Comparison of ENCODE assay signal across 36 mouse cellular contexts in the genomic region with DNA sequence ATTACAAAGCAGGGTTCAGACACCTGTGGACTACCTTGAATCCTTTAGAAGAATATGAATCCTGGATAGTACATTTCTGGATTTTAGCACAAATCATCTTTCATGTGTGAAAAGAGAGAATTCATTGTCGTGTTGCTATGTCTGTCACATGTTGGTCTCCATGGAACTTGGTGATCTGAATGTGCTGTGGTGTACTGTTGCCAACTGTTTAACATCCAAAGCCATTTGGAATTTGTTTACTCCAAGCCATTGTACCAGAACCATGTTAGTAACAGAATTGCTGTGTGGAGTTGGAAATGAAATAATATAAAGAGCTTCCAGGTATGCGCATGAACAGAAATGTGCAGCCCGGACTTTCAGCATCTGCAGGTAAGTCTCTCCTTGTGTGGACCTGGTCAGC. TPM values are rescaled to one million over a fixed set of nuclear protein-coding genes. Genes with fewer than 3 reads are reported as not detected.
"Had no signal": no experiment of that assay in that cellular context is flagged by ENCODE, and none has a peak within 500 bp of the region (broad histone marks: within the 10 kb centered on the region; RNA-seq: fewer than 3 reads in every experiment).

No protein-coding gene starts in this region.

- H3K9ac ChIP-seq: limb, embryonic 12.5 days; limb, embryonic 13.5 days; limb, embryonic 15.5 days; liver, embryonic 12.5 days; liver, embryonic 13.5 days; liver, embryonic 14.5 days; liver, embryonic 15.5 days; liver, postnatal 0 days; lung, embryonic 14.5 days; lung, embryonic 15.5 days; midbrain, embryonic 12.5 days; midbrain, embryonic 13.5 days; midbrain, embryonic 15.5 days; neural tube, embryonic 12.5 days; neural tube, embryonic 13.5 days had no signal

- H3K4me3 ChIP-seq: limb, embryonic 10.5 days; limb, embryonic 12.5 days; limb, embryonic 13.5 days; limb, embryonic 15.5 days; liver, embryonic 12.5 days; liver, embryonic 13.5 days; liver, embryonic 15.5 days; lung, embryonic 15.5 days; megakaryocyte, embryonic 14.5 days; midbrain, embryonic 10.5 days; midbrain, embryonic 12.5 days; midbrain, embryonic 13.5 days; midbrain, embryonic 15.5 days; myocyte; neural tube, embryonic 12.5 days; neural tube, embryonic 13.5 days had no signal

- H3K36me3 ChIP-seq: limb, embryonic 10.5 days; limb, embryonic 12.5 days; limb, embryonic 13.5 days; limb, embryonic 15.5 days; liver, embryonic 12.5 days; liver, embryonic 13.5 days; liver, embryonic 15.5 days; lung, embryonic 15.5 days; midbrain, embryonic 10.5 days; midbrain, embryonic 12.5 days; midbrain, embryonic 13.5 days; midbrain, embryonic 15.5 days; neural tube, embryonic 12.5 days; neural tube, embryonic 13.5 days had no signal

- H3K27ac ChIP-seq: limb, embryonic 10.5 days; limb, embryonic 12.5 days; limb, embryonic 13.5 days; limb, embryonic 15.5 days; liver, embryonic 12.5 days; liver, embryonic 13.5 days; liver, embryonic 14.5 days; liver, embryonic 15.5 days; lung, embryonic 15.5 days; macrophage; midbrain, embryonic 10.5 days; midbrain, embryonic 12.5 days; midbrain, embryonic 13.5 days; midbrain, embryonic 15.5 days; neural tube, embryonic 12.5 days; neural tube, embryonic 13.5 days had no signal

- H3K4me2 ChIP-seq: limb, embryonic 12.5 days; limb, embryonic 13.5 days; limb, embryonic 15.5 days; liver, embryonic 11.5 days; liver, embryonic 12.5 days; liver, embryonic 13.5 days; liver, embryonic 15.5 days; lung, embryonic 14.5 days; lung, embryonic 15.5 days; midbrain, embryonic 11.5 days; midbrain, embryonic 12.5 days; midbrain, embryonic 13.5 days; midbrain, embryonic 15.5 days; neural tube, embryonic 12.5 days; neural tube, embryonic 13.5 days had no signal

- H3K4me1 ChIP-seq: limb, embryonic 10.5 days; limb, embryonic 12.5 days; limb, embryonic 13.5 days; limb, embryonic 15.5 days; liver, embryonic 12.5 days; liver, embryonic 13.5 days; liver, embryonic 15.5 days; lung, embryonic 15.5 days; megakaryocyte, embryonic 14.5 days; midbrain, embryonic 10.5 days; midbrain, embryonic 12.5 days; midbrain, embryonic 13.5 days; midbrain, embryonic 15.5 days; neural tube, embryonic 12.5 days; neural tube, embryonic 13.5 days had no signal

- DNase-seq: left cerebral cortex, postnatal 4 days; liver; liver, embryonic 13.5 days; liver, postnatal 0 days; lung, adult 18-20 months; lung, adult 2 months; lung, embryonic 14.5 days; lung, postnatal 10 days; lung, postnatal 14 days; lung, postnatal 36 days; lung, postnatal 4 days; midbrain, embryonic 14.5 days had no signal

- H3K27me3 ChIP-seq: limb, embryonic 12.5 days; limb, embryonic 13.5 days; limb, embryonic 15.5 days; liver, embryonic 12.5 days; liver, embryonic 13.5 days; liver, embryonic 15.5 days; lung, embryonic 15.5 days; megakaryocyte, embryonic 14.5 days; midbrain, embryonic 12.5 days; midbrain, embryonic 13.5 days; midbrain, embryonic 15.5 days; neural tube, embryonic 12.5 days; neural tube, embryonic 13.5 days had no signal

- H3K9me3 ChIP-seq: limb, embryonic 10.5 days; limb, embryonic 12.5 days; limb, embryonic 13.5 days; limb, embryonic 15.5 days; liver, embryonic 12.5 days; liver, embryonic 13.5 days; liver, embryonic 15.5 days; lung, embryonic 15.5 days; megakaryocyte, embryonic 14.5 days; midbrain, embryonic 10.5 days; midbrain, embryonic 12.5 days; midbrain, embryonic 13.5 days; midbrain, embryonic 15.5 days; neural tube, embryonic 12.5 days; neural tube, embryonic 13.5 days had no signal

- ATAC-seq: liver, embryonic 12.5 days; liver, postnatal 0 days; lung, postnatal 0 days; midbrain, embryonic 13.5 days; midbrain, embryonic 15.5 days; midbrain, embryonic 16.5 days had no signal

RNA-seq across cellular contexts. Expression of a gene that starts 41.3 kb away (rescaled TPM):
- total RNA-seq: liver, adult 2 months; megakaryocyte-erythroid progenitor cell, adult 5-6 weeks; monocyte, adult 5-6 weeks had no signal
- polyA plus RNA-seq: liver, adult 2 months; liver, embryonic 12.5 days had no signal
